Mouse (Mus musculus) urinary bladder, postnatal 10 days (tissue): ENCODE results near the gene Etv6.

ENCODE experiments used
- DNase-seq: peaks from one replicate; pipeline ENCODE4 v3.0.0; 2022; ENCODE audit warnings: low spot score

The Etv6 gene

GRCm38 (mm10) chr6:134045092-134045868, 9.8 kb downstream of the Etv6 start:
- no peak for DNase-seq

- DNase-seq, result no peak
Measured at GRCm38 (mm10) chr6:134046136-134046535, 10.6 kb downstream of the Etv6 start.

GRCm38 (mm10) chr6:134047249-134047648, 11.7 kb downstream of the Etv6 start:
- DNase-seq, result no peak

GRCm38 (mm10) chr6:134047974-134048373, 12.5 kb downstream of the Etv6 start:
- DNase-seq, result no peak

GRCm38 (mm10) chr6:134048965-134049364, 13.5 kb downstream of the Etv6 start:
- no peak for DNase-seq

- no peak for DNase-seq
Measured at GRCm38 (mm10) chr6:134050466-134050865, 15.0 kb downstream of the Etv6 start.

GRCm38 (mm10) chr6:134051950-134052349, 16.4 kb downstream of the Etv6 start:
- DNase-seq, result no peak

GRCm38 (mm10) chr6:134053146-134053545, 17.6 kb downstream of the Etv6 start:
- DNase-seq, result no peak

- no peak for DNase-seq
Measured at GRCm38 (mm10) chr6:134053566-134053965, 18.1 kb downstream of the Etv6 start.

- DNase-seq, result no peak
Measured at GRCm38 (mm10) chr6:134055588-134055987, 20.1 kb downstream of the Etv6 start.

GRCm38 (mm10) chr6:134058451-134058850, 23.0 kb downstream of the Etv6 start:
- no peak for DNase-seq

GRCm38 (mm10) chr6:134058886-134059551, 23.5 kb downstream of the Etv6 start:
- DNase-seq, result no peak

- DNase-seq, result no peak
Measured at GRCm38 (mm10) chr6:134059552-134059891, 24.0 kb downstream of the Etv6 start.

- DNase-seq, result no peak
Measured at GRCm38 (mm10) chr6:134060036-134060435, 24.5 kb downstream of the Etv6 start.

GRCm38 (mm10) chr6:134060811-134061210, 25.3 kb downstream of the Etv6 start:
- DNase-seq, result no peak

GRCm38 (mm10) chr6:134065018-134065725, 29.7 kb downstream of the Etv6 start:
- DNase-seq, result no peak

GRCm38 (mm10) chr6:134066112-134066511, 30.6 kb downstream of the Etv6 start:
- no peak for DNase-seq

GRCm38 (mm10) chr6:134066996-134067395, 31.5 kb downstream of the Etv6 start:
- no peak for DNase-seq

GRCm38 (mm10) chr6:134067536-134067935, 32.0 kb downstream of the Etv6 start:
- DNase-seq, result no peak

- no peak for DNase-seq
Measured at GRCm38 (mm10) chr6:134072439-134072838, 36.9 kb downstream of the Etv6 start.

GRCm38 (mm10) chr6:134072906-134073305, 37.4 kb downstream of the Etv6 start:
- no peak for DNase-seq

- no peak for DNase-seq
Measured at GRCm38 (mm10) chr6:134074353-134074752, 38.9 kb downstream of the Etv6 start.

GRCm38 (mm10) chr6:134075031-134075430, 39.5 kb downstream of the Etv6 start:
- no peak for DNase-seq
